Mouse (Mus musculus): ENCODE results near the gene Moap1.
A peak's percentile ranks its signal among the peaks of the same experiment; 100 is the strongest.

The Moap1 gene

DNA sequence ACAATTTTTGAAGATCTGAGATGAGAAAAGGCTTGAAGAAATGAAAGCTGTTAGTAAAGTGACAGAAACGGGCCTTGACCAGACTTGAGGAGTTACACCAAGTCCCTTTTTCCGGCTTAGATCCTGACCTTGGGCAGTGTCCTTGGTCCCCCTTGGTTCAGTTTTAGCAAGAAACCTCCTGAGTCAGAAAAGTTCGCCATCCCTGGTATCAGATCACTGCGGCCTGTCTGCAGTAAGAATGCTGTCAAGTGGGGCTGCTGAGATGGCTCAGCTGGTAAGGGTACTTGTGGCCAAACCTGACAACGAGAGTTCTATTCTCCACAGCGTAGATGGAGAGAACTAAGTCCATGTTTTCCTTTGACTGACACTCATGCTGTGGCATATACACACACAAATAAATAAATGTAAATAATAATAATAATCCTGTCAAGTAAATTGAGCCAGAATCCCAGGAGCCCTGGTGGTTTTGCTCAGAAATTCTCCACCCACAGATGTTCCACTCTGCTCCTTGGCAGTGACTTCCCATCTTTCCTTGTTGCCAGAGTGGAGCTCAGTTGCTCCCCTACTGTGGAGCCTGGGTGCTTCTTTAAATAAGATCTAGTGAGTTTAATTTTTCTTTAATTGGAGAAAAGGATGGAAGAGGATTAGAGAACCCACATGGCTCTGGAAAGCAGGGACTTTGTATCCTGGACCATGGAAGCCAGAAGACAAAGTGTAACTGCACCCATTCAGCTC, 37.4 kb downstream of the Moap1 start:
- no peak for DNase-seq (ENCODE audit: low spot score in 2 of 2)

DNA sequence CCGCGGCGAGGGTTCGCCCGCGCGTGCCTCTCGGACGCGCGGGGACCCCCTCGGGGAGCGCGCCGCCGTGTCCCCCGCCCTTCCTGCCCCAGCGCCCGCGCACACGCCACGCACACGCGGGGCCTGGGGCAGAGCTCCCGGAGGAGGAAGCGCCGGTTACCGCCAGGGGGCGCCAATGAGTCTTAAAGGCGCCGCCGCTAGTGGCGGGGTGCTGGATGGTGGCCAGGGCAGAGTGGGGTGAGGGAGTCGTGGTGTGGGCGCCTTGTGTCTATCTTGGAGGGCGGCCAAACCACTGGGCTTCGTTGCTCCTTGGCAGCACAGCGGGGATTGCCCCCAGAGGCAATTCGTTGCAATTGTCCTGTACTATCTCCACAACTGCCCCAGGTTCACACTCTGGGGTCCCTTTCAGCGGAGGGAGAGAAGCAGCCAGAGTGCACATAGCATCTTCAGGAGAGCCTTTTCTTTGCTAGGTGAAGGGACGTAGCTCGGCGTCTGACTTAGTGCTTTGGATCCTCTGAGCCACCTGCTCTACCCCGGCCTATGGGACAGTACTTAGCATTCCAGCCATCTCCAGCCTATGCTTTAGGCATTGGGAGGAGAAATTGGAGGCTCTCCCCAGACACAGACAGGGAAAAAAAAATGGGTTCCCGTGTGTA, 38.1 kb downstream of the Moap1 start:
- DNase-seq (ENCODE audit: low spot score in 2 of 2) = peak; percentile 79 to 92

DNA sequence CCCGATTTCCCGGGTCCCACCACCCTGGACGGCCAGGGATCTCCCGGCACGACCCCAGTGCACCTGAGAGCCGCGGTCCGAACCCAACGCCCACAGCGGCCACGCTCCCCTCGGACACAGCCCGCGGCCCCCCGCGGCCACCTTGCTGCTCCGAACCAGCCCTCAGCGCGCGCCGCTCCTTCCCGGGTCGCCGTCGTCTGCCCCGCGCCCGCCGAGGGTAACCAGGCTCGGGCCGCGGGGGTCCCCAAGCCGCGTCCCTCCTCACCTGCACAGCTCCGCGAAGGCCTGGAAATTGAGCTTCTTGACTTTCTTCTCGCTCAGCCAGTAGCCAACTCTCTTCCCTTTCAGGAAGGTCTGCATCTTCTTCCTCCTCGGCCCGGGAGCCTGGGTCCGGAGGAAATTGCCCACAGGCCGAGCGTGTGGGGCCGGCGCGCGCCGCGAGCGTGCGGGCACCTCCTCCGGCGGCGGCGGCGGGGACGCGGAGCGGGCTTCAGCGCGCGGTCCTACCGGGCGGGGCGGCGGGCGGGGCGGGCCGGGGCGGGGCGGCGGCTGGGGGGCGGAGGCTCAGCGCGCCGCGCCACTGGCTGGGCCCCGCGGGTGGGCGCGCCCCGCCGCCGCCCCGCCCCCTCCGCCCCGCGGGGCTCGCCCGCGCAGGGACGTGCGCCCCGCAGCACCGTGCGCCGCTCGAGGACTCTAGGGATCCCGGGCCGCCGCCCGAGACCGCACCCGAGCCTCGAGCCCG, 38.8 kb downstream of the Moap1 start, which contains the start of gene Itpk1:
Gene Itpk1, minus strand, starts transcription at position 474 of the 742 bp plus-strand sequence.
- peak in 1 of 2 experiments; percentile 44 for DNase-seq (ENCODE audit: low spot score in 2 of 2)

GRCm38 (mm10) chr12:102703921-102704408, 39.5 kb downstream of the Moap1 start:
- DNase-seq (ENCODE audit: low spot score in 2 of 2) = no peak

GRCm38 (mm10) chr12:102703441-102703840, 40.0 kb downstream of the Moap1 start:
- DNase-seq (ENCODE audit: low spot score in 2 of 2) = no peak

- no peak for DNase-seq (ENCODE audit: low spot score in 2 of 2)
Measured at GRCm38 (mm10) chr12:102703111-102703412, 40.4 kb downstream of the Moap1 start.

DNA sequence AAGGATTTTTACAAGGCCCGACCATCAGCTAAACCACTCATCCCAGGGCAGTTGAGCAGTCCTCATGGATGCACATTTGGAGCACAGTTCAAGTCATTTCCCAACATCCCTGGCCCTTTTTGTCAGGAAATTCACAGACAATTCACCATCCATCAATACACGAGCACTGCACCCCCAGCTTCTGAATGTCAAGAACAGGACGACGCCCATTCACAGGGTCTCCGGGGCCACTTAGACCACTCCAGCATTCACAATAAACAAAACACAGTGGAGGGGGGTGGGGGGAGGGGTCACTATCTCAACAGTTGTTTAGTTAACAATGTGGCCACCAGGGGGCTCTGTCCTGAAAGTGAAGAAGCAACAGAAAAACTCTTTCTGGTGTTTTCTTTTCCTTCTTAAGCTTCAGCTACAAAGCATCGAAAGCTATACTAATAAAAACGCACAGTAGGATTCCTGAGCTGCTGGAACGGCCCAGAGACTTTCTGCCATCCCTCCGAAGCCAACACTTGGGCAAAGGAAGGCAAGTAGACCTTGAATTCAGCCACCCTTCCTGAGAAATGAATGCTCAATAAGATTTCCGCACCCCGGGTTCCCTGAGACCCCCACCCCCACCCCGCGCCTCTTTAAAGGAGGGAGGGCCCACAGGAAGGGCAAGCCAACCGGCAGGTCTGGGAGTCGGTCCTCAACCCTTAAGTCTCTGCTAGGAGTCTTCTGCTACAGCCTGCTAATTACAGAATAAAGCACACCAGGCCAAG, 40.9 kb downstream of the Moap1 start:
- peak in 1 of 2 experiments; percentile 86 for DNase-seq (ENCODE audit: low spot score in 2 of 2)

GRCm38 (mm10) chr12:102701691-102702207, 41.7 kb downstream of the Moap1 start:
- no peak for DNase-seq (ENCODE audit: low spot score in 2 of 2)

- DNase-seq (ENCODE audit: low spot score in 2 of 2) = no peak
Measured at GRCm38 (mm10) chr12:102700453-102700852, 43.0 kb downstream of the Moap1 start.

DNA sequence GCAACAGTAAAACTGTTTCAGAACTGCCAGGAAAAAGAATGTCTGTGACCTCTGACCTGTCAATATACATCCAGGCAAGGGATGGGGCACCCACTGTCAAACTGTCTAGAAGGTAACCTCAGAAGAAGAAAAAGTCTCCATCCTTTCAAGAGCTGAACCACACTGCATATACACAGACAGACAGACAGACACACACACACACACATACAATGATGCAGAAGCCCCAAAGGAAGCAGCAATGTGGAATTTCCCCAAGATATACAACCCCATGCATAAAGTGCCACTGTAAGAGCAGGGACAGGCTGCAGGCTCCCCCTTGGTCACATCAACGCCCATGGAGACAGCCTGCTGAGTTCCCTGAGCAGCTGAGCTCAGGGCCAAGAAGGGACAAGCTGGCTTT, 44.3 kb downstream of the Moap1 start:
- DNase-seq (ENCODE audit: low spot score in 2 of 2) = no peak

- DNase-seq (ENCODE audit: low spot score in 2 of 2) = no peak
Measured at GRCm38 (mm10) chr12:102698089-102698684, 45.3 kb downstream of the Moap1 start.

DNA sequence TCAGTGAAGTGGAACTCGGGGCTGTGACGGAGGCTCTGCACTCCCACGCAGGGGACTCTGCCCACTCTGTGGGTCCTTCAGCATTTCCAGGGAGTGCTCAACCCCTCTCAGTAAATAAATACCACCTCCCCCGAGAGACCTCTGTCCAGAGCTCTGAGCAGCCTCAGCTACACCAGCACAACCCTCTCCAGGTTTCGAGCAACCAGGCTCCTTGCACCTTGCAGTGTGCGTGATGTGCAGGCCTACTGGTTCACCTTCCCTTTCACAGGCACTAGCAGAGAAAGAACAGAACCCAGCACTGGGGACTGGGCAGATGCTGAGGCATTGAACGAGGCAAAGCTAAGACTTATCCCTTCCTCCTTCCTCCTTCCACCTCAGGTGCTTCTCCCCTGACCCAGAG, 46.1 kb downstream of the Moap1 start:
- no peak for DNase-seq (ENCODE audit: low spot score in 2 of 2)

DNA sequence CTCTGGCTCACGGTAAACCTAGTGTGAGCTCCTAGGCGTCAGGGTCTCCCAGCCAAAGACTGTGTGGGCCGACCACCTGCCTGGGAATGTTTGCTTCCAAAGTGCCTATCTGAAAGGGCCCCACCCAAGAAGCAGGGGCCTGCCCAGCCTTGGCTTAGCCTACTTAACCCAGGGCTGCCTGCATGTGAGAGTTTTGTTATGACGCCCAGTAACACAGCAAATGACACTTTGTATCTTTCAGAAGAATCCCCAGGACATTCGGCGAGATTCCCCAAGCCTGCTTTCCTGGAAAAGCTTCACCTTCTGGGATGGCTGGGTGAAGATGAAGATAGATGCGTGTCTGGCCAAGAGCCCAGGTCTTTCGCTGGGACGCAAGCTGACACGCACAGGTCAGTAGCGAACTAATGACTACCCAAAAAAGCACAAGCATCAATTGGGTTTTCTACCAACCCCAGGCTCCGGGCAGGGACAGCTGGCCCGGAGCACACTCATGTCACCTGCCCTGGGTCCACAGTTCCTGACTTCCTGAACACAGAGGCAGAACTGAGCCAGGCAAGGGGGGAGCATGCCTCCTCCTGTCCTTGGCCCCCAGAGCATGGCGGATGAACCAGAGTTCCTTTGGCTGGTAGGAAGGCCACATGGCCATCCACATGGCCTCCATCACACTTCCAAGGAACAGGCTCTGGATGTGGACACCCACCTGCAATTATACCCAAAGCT, 46.7 kb downstream of the Moap1 start:
- DNase-seq (ENCODE audit: low spot score in 2 of 2) = no peak

GRCm38 (mm10) chr12:102695369-102696239, 47.9 kb downstream of the Moap1 start:
- no peak for DNase-seq (ENCODE audit: low spot score in 2 of 2)

Measured in urinary bladder, postnatal 4 days (tissue).